Mouse (Mus musculus) mesoderm, embryonic 11.5 days (tissue): Measurements from ENCODE around the gene Tbc1d10c.
"Not testable (repeated sequence)": the region's sequence is repeated elsewhere in the genome, so short reads cannot be mapped to it uniquely, and the experiment has no call there.

Experiments used
- DNase-seq: peaks from one replicate; pipeline ENCODE4 v3.0.0-alpha.2; 2012; ENCODE audit warnings: low read depth, low spot score

Tbc1d10c gene

DNA sequence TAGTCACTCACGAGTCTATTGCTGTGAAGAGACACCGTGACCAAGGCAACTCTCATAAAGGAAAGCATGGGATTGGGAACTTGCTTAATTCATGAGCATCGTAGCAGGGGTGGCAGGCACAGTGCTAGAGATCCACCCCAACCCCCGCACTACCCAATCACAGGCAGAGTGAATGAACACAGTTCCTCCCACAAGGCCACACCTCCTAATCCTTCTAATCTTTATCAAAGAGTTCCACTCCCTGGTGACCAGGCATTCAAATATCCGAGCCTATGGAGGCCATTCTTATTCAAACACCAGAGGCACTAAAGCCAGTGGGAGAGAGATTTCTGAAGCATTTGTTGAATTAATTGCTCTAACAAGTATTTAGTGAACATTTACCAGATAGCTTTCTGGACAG is 45.1 kb downstream of the Tbc1d10c start:
- DNase-seq, result no peak

DNA sequence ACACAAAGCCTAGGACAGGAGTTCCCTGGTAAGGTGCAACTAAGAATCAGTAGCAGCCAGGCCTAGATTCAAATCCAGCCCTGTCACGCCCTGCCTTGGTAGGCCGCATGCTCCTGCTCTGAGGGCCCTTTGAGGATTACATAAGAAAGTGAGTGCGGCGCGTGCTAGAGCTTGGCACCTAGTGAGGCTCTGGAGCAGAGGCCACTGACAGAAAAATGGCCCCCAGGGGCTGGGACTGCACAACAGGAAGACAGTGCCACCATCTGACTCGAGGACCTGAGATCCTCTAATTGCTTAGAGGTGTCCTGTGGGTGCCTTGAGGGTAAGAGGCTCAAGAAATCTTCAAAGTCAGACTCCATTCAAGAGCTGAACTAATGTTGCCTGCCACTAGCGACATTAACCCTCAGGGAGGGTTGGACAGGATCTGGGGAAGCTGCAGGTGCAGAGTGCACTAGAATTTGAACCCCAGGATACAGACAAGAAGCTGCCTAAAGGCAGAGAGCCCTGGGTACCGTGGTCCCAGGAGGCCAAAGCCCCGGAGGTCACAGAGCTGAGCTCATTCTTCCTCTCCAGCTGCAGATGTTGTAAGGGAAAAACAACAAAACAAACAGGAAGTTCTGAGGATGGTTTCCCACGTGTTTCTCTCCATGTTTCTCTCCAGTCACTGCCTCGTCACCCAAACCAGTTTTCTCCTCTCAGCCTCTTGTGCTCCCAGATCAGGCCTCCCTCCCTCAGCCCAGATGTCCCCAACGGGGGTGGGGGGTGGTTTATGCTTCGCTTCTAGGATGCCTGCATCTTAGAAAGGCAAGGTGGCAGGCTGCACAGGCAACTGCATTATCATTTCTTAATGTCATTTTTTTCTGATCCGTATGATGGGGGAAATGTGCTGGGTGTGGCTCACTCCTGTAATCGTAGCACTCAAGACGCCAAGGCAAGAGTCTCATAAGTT is 46.3 kb downstream of the Tbc1d10c start:
- no peak for DNase-seq

DNA sequence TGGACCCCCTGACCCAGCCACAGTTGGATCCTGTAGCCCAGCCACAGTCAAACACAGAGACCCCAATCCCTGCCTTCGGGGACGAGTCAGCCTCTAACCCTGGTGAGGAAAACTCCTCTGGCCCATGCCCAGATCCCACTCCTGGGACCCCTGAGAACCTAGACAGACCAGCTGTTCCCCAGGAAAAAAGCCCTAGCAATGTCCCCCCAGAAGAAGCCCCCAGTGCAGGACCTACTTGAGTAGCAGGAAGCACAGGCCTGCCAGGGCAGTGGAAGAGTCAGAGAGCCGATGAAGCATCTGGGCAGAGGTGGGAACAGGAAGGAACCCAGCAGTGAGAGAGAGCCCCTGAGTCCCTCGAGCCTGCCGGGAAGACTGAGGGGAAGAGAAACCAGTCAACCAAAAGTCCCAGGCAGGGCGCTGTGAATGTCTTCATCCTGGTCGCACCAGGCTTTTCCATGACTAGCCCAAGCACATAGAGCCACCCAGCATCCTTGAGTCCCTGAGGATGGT is 47.3 kb downstream of the Tbc1d10c start, which contains the start of gene Cabp4:
Gene Cabp4 (minus strand): TSS at position 275 of the 510 bp plus-strand sequence.
- no peak for DNase-seq

DNA sequence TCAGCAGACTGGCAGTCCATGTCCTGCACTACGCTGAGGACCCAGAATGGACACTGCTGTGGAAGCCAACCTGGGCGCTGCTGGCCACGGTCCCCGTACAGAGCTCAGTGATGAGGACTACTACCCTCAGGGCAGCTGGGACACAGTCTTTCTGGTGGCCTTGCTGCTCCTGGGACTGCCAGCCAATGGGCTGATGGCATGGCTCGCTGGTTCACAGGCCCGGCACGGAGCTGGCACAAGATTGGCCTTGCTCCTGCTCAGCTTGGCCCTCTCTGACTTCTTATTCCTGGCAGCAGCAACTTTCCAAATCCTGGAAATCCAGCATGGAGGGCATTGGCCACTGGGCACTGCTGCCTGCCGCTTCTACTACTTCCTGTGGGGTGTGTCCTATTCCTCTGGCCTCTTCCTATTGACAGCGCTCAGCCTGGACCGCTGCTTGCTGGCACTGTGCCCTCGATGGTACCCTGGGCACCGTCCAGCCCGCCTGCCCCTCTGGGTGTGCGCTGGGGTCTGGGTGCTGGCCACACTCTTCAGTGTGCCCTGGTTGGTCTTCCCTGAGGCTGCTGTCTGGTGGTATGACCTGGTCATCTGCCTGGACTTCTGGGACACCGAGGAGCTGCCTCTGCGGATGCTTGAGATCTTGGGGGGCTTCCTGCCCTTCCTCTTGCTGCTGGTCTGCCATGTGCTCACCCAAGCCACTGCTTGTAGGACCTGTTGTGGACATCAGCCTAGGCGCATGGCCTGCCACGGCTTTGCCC is 48.5 kb downstream of the Tbc1d10c start:
- DNase-seq, result no peak

DNA sequence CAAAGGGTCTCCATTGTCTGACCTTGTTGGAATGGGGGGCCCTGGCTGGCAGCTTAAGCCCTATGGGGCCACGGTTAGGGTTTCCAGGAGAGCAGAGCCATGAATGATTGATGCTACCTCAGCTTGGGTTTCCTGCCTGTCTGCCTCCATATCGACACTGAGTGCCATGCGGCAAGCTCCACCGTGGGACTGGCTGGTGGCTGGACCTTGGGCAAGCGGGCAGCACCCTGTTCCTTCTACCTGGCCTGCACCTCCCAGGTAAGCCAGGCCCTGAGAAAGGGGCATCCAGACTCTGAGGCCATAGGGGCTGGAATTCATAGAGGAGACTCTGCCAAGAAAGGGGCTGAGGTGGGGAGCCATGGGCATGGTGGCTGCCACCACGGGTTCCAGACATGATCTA is 50.9 kb downstream of the Tbc1d10c start:
- DNase-seq, result no peak

DNA sequence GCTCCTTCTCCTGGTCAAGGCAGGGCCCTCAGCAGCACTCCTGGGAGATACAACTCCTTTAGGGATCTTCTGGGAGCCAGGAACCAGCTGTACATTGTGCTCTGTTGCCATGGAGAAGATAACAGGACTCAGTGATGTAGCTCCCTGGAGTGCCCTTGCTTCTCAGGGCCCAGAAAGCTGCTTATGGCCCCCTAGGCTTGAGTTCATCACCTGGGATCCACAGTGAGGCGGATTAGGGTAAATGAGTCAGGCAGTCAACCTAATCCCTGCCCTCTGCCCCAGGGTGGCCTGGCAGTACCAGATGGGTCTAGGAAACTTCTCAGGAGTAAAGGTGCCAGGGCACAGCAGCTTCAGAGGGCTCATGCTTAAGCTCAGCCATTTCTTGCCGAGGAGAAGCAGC is 51.6 kb downstream of the Tbc1d10c start, which contains the start of gene Gpr152:
Gene Gpr152 (plus strand): TSS at position 342 of the 400 bp plus-strand sequence.
- DNase-seq, result no peak

DNA sequence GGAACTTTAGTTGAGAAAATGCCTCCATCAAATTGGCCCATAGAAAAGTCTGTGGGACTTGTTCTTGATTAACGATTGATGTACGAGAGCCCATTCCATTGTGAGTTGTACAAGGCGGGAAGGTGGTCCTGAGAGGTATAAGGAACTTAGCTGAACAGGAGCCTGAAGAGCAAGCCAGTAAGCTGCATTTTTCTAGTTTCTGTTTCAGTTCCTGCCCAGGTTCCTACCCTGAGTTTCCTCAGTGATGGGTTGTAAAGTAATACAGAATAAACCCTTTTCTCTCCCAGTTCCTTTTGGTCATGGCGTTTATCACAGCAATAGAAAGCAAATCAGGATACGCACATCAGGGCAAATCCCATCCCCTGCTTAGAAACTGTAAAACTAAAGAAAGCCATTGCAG is 53.2 kb downstream of the Tbc1d10c start:
- DNase-seq, result no peak

DNA sequence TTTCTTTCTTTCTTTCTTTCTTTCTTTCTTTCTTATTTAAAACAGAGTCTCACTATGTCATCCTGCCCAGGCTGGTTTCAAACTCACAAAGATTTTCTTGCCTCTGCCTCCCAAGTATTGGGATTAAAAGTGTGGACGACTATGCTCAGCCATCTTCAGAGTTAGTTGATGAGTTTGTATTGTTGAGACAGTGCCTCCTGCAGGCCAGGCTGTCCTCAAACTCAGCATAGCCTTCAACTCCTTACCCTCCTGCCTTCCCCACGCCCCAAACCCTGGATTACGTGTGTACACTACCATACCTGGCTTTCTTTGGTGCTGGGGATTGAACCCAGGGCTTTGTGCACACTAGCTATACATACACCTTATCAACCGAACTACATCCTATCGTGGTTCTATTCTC is 54.6 kb downstream of the Tbc1d10c start:
- no peak for DNase-seq

DNA sequence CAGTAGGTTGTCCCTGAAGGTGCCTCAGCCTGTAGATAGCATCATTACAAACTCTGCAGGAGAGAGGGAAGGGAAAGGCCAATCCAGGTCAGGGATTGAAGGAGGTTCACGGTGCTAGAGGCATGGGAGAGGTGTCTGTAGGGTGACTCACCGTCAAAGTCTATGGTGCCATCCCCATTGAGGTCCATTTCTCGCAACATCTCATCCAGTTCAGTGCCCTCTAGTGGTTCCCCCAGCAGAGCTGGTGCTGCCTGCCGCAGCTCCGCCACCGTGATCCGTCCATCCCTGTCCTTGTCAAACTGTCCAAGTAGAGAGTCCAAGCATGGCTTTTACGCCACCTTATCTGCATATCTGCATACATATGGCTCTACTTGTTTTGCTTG is 55.1 kb downstream of the Tbc1d10c start:
- not testable (repeated sequence) for DNase-seq

DNA sequence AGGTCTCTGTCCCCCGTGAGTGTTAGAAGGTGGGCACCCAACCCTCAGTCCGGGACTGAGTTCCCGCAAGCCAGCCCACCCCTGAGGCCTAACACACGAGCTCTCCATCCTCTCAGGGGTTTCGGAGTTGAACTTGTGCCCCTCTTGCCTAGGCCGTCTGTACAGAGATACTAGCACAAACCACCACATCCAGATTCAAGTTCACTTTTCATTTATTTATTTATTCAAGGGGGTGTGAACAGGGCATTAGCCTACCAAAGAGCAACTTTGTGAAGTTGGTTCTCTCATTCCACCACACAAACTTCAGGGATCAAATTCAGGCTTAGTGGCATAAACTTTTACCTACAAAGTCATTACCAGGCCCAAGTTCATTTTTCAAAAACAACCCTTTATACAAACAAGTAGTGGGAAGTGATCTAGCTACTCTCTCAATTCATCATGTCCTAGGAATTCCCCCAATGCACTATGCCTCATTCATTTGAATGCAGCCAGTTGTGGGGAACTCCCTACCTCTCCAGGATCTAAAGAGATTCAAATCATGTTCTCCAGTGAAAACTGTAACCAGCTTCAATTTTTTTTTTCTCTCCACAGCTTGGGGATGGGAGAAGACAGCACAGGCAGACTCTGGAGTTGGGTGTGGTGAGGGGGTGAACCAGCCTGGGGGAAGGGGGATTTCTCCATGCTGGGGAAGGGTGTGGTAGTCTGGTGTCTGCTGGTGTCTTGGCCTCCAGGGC is 55.7 kb downstream of the Tbc1d10c start:
- DNase-seq, result not testable (repeated sequence)

DNA sequence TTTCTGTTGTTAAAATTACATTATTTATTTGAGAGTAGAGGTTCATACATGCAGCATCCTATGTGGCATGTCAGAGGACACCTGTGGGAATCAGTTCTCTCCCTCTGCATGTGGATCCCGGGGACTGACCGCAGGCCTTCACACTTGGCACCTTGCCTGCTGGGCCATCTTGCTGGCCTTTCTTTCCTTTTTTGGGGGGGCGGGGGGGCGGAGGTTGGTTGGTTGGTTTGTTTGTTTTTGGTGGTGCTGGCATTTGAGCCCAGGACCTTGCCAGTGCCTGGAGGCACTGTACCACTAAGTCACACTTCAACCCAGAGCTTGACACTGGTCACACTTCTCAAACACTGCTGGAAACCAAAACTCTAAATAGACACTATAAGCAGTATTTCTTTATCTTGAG is 56.7 kb downstream of the Tbc1d10c start:
- DNase-seq, result no peak
